Mouse (Mus musculus): ENCODE data around the gene Ugt1a10. TPM values are rescaled to one million over a fixed set of nuclear protein-coding genes. Genes with fewer than 3 reads are reported as not detected.
A peak's percentile ranks its signal among the peaks of the same experiment; 100 is the strongest.
"Not testable (repeated sequence)": the region's sequence is repeated elsewhere in the genome, so short reads cannot be mapped to it uniquely, and the experiment has no call there.

Ugt1a10 gene
- total RNA-seq, 2 experiments from 2014 or later: not detected

- no peak for DNase-seq (ENCODE audit: low spot score in 2 of 2)
Observed at GRCm38 (mm10) chr1:88213766-88214461, 158.7 kb downstream of the Ugt1a10 start.

GRCm38 (mm10) chr1:88214462-88214952 is 159.3 kb downstream of the Ugt1a10 start:
- no peak for DNase-seq (ENCODE audit: low spot score in 2 of 2)

DNA sequence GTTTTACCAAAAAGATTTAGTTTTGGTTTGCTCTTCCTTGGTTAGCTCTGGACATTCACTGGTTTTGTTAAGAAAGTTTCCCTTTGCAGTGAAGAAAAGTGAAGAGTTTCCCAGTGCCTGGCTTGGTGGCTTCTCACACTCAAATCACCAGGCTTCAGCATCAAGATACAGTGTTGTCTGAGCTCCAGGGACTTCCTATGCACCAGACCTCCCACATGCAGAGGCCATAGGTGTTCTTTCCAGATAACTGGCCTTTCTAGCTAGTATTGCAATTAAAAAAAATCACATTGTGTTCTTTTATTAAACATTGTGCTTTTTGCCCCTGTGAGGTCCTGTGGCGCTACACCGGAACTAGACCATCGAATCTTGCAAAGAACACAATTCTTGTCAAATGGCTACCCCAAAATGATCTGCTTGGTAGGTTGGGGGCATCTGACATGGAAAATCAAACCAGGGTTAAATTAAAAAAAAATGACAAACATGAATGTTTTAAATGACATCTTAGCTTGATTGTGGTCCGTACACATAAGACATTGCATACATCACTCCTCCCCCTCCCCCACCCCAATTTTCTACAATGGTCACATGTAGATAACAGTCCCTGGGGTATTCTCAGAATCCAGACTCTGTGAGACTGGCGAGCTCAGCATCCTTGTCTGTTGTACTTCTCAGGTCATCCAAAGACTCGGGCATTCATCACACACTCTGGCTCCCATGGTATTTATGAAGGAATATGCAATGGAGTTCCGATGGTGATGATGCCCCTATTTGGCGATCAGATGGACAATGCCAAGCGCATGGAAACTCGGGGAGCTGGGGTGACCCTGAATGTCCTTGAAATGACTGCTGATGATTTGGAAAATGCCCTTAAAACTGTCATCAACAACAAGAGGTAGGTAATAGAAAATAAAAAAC is 160.5 kb downstream of the Ugt1a10 start:
- DNase-seq (ENCODE audit: low spot score in 2 of 2): no peak

DNA sequence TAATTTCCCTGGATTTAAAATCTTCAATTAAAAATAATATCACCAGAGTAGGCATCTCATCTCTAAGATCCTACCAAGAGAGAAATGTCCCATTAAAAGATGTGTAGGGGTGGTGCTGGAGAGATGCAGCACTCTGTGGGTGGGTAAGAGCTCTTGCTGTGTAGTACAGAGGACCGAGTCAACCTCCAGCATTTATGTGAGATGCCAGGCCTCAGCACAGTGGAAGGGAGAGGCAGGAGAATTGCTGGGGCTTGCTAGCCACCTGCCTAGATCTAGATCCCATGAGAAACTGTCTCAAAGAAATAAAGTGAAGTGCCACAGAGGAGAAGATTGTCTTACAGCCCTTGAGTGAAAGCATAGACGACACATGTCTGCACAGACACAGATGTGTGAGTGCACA is 161.4 kb downstream of the Ugt1a10 start:
- DNase-seq (ENCODE audit: low spot score in 2 of 2): no peak

GRCm38 (mm10) chr1:88217144-88217543 is 162.0 kb downstream of the Ugt1a10 start:
- DNase-seq (ENCODE audit: low spot score in 2 of 2): no peak

GRCm38 (mm10) chr1:88217576-88217975 is 162.4 kb downstream of the Ugt1a10 start:
- no peak for DNase-seq (ENCODE audit: low spot score in 2 of 2)

DNA sequence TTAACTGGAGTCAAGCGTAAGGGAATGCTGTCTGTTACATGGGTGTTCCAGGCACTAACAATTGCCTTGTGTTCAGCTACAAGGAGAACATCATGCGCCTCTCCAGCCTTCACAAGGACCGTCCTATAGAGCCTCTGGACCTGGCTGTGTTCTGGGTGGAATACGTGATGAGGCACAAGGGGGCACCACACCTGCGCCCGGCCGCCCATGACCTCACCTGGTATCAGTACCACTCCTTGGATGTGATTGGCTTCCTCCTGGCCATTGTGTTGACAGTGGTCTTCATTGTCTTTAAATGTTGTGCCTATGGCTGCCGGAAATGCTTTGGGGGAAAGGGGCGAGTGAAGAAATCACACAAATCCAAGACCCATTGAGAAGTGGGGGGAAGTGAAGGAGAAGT is 162.9 kb downstream of the Ugt1a10 start:
- DNase-seq (ENCODE audit: low spot score in 2 of 2): peak in 1 of 2 experiments; percentile 15

DNA sequence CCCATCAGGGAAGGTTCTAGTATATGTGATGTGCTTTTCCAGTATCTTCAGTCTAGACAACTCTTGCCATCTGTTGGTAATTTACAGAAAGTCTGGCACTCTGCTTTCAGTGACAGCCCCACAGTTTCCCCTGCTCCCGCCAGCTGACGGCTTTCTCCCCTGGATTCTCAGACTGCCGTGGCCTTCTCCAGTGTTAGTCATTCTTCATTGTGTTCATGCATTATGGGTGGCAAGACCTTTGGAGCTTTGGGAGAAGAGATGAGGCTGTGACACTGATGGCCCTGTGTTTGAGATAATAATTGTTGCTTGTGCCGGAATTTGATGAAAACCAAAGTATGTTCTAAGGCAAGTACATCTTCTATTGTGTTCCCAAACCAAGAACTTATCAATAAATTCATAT is 163.4 kb downstream of the Ugt1a10 start:
- no peak for DNase-seq (ENCODE audit: low spot score in 2 of 2)

- DNase-seq (ENCODE audit: low spot score in 2 of 2): no peak
Observed at GRCm38 (mm10) chr1:88219054-88219453, 163.9 kb downstream of the Ugt1a10 start.

DNA sequence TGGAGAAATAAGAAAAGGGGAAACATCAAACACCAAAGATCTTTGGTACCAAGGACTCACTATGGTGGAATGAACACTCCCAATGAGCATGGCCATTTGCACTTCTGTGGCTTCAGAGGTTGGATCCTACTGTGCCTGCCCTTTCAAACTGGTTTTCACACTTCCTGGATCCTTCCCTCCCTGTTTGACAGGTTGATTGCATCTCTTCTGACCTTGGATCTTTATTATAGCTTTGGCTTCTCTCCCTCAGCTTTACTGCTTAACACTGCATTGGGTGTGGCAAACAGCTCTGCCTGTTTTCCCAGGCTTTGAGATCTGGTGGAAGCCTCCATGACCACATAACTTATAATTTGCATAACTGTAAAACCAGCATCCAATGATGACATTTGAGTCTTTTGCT is 165.1 kb downstream of the Ugt1a10 start:
- DNase-seq (ENCODE audit: low spot score in 2 of 2): no peak

DNA sequence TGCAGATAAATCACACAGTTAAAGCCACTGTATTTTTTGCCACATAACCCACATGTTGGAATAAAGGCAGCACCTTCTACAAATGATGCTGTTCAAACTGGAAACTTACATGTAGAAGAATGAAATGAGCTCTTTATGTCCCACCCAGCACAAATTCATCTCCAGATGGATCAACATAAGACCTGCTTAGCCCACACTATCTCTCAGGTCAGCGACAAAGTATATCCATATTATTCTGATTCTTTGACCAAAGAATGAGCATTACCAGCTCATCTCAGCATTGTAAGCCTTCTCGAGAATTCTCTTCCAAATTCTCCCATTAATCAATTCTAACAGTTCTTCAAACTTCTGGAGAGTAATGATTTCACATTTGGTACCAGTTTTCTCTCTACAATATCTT is 167.0 kb downstream of the Ugt1a10 start:
- DNase-seq (ENCODE audit: low spot score in 2 of 2): no peak

- not testable (repeated sequence) for DNase-seq (ENCODE audit: low spot score in 2 of 2)
Observed at GRCm38 (mm10) chr1:88223011-88223515, 167.9 kb downstream of the Ugt1a10 start.

DNA sequence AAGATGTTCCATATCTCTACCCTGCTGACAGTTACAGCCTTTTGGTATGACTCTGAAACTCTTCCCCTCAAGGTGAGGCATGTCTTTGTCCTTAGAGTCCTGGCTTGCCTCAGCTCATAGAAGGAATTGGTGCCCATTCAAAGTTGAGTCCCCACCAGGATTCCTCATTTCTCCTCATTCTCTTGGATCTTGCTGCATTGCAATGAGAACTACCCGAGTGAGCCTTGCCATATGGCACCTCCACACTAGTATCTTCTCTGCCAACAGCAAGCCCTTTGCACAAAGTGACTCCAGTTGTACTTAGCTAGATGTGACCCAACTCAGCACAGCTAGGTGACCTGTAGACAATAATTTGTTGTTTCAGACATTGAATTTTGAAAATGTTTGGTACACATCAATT is 168.4 kb downstream of the Ugt1a10 start:
- DNase-seq (ENCODE audit: low spot score in 2 of 2): peak in 1 of 2 experiments; percentile 13

- DNase-seq (ENCODE audit: low spot score in 2 of 2): peak in 1 of 2 experiments; percentile 8
Observed at GRCm38 (mm10) chr1:88224029-88224776, 169.0 kb downstream of the Ugt1a10 start.

DNA sequence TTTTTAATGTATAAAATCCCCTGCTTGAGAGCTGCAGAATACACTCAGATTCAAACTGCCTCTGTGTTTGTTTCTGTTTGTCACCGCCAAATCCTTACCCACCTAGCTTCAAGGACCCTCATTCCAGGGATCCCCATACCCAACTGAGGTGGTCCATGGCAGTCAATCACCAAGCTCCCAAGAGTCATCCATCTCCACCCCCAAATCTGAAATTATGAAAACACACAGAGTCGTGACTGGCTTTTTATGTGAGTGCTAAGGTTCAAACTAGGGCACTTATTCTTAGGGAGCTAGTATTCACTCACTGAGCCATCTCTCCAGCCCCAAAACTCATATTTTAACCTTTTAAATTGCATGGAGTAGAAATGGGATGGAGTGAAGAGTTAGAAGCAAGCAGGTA is 170.1 kb downstream of the Ugt1a10 start:
- not testable (repeated sequence) for DNase-seq (ENCODE audit: low spot score in 2 of 2)

- DNase-seq (ENCODE audit: low spot score in 2 of 2): no peak
Observed at GRCm38 (mm10) chr1:88225741-88226140, 170.6 kb downstream of the Ugt1a10 start.

DNA sequence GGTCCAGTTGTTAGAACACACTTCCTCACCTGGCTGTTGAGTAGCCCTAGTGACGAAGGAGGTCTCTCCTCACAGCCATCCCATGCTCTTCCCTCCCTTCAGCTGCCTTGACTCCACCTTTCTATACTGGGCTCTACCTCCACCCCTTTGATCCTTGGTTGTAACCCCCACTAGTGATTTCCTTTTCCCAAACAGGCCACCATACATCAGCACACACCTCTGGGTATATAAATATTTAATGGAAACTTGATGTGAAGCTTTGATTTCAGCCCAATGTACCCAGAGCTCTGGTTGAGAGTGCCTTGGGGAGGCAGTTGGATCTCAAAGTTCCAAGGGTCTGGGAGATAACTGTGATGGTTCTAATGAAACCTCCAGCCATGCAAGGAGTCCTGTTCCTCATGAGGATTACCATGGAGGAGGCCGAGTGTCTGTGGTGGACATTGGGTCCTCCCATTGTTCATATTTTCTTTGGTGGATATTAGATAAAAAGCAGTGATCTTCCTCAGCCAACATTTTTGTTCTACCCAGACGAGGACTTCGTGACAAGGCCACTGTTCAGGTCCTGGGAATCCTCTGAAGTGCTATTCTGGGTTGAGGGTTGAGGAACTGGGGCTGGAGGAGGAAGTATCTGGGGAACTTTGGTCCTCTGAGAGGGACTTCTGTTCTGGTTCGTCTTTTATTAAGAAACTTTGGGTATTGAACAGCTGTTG is 171.6 kb downstream of the Ugt1a10 start, which contains the start of gene Mroh2a:
TSS of gene Mroh2a (plus strand) at position 317 of the 710 bp plus-strand sequence.
- no peak for DNase-seq (ENCODE audit: low spot score in 2 of 2)

DNA sequence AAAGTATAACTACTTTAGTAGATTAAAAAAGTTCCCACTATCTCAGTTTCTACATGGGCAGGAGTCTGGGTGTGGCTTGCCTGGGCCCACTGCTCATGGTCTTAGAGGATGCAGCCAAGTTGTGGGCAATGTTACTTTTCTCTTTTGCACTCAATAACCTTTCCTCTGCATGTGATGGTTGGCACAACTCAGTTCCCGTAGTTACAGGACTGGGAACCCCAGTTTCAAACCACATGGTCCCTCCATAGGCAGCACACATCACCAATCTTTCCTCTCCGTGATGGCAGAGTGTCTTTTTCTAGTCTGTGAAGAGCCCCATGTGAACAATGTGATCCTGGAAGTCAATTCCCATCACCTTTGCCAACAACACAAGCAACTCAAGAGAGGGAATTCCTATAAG is 172.3 kb downstream of the Ugt1a10 start:
- no peak for DNase-seq (ENCODE audit: low spot score in 2 of 2)

GRCm38 (mm10) chr1:88228121-88228520 is 172.9 kb downstream of the Ugt1a10 start:
- DNase-seq (ENCODE audit: low spot score in 2 of 2): no peak

DNA sequence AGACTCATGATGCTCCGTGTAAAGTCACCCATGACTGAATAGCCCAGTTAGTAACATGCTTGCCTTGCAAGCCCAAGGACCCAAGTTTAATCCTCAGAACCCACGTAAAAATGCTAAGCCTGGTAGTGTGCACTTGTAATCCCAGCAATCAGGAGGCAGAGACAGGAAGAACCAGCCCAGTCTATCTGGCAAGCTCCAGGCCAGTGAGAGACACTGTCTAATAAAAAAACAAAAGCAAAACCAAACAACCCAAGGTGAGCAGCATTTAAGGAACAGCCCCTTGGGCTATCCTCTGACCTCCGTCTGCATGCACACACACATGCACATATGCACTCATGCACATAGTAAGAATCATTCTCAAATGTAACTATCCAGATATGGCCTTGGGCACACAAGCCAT is 174.4 kb downstream of the Ugt1a10 start:
- DNase-seq (ENCODE audit: low spot score in 2 of 2): no peak
